Mouse (Mus musculus): ENCODE results near the gene Prkn. TPM values are rescaled to one million over a fixed set of nuclear protein-coding genes. Genes with fewer than 3 reads are reported as not detected.

Gene Prkn
- polyA plus RNA-seq, 1 experiment from 2014 or later = 0.64 TPM

- Histone ChIP-seq H3K36me3 (no peaks in the 10 kb centered on the region), H3K27me3 (replicated peaks) (no peaks in the 10 kb centered on the region), H3K27ac (no peak overlapping the region), H3K4me3 (no peak overlapping the region), H3K9ac (no peak overlapping the region), H3K4me2 (no peak overlapping the region), H3K9me3 (replicated peaks) (no peaks in the 10 kb centered on the region), H3K4me1 (peaks cover 3% of the 10 kb centered on the region; the same call in 1 of the 2 replicates)
- 81% methylated on average over 10 of the region's 10 CpGs for WGBS (ENCODE audit: insufficient replicate concordance)
- no peak for ATAC-seq
These were observed 897.7 kb downstream of the Prkn start for GRCm38 (mm10) chr17:11737905-11738304.

DNA sequence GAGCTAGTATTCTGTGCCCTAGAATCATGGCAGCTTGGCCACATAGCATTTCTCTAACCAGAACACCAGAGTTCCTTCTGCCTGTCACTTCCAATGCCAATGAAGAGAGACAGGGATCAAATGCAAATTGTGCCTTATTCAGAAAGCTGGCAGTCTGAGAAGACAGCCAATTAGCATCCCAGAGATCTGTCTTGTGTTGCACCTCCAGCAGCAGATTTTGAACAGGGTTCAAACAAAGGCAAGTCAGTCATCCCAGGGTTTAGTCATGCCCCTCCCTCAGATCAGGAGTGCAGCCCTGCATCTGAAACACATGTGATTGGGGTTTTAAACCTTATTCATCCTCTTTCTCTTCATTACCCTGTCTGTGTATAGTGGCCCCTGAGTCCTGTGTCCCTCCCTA is 900.5 kb downstream of the Prkn start:
- Histone ChIP-seq H3K9me3 (replicated peaks) (no peaks in the 10 kb centered on the region), H3K36me3 (no peaks in the 10 kb centered on the region), H3K27ac (no peak overlapping the region), H3K9ac (no peak overlapping the region), H3K27me3 (replicated peaks) (0 out of 2 replicates have a peak, but pooled peaks cover 3% of the 10 kb centered on the region), H3K4me3 (no peak overlapping the region), H3K4me1 (no peaks in the 10 kb centered on the region), H3K4me2 (no peak overlapping the region)
- no peak for ATAC-seq

GRCm38 (mm10) chr17:11741161-11741560 is 901.0 kb downstream of the Prkn start:
- Histone ChIP-seq H3K9ac (no peak overlapping the region), H3K4me2 (no peak overlapping the region), H3K27ac (no peak overlapping the region), H3K4me3 (no peak overlapping the region), H3K27me3 (replicated peaks) (0 out of 2 replicates have a peak, but pooled peaks cover 3% of the 10 kb centered on the region), H3K4me1 (no peaks in the 10 kb centered on the region), H3K36me3 (no peaks in the 10 kb centered on the region), H3K9me3 (replicated peaks) (no peaks in the 10 kb centered on the region)
- WGBS (ENCODE audit: insufficient replicate concordance) = 70% methylated on average over 5 of the region's 5 CpGs
- ATAC-seq = no peak

DNA sequence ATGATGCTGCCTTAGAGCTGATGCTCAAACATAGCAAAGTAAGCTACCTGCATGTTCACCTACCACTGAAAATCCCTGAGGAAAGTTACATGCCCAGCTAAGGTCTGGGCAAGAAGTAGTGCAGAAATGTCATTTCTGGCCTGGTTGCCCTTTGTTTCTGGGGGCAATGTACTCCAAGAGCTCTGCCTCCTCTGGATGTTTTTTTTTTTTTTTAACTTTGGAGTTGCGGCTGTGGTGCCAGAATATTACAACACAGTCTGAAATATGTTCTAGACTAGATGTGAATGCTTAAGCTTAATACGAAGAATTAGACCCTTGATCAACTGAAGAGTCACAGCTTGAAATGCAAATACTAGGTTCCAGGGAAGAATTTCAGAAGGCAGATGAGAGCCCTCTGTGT is 911.1 kb downstream of the Prkn start:
- Histone ChIP-seq H3K27me3 (replicated peaks) (no peaks in the 10 kb centered on the region), H3K4me2 (no peak overlapping the region), H3K4me3 (no peak overlapping the region), H3K36me3 (no peaks in the 10 kb centered on the region), H3K9ac (no peak overlapping the region), H3K27ac (no peak overlapping the region), H3K9me3 (replicated peaks) (no peaks in the 10 kb centered on the region), H3K4me1 (no peaks in the 10 kb centered on the region)
- ATAC-seq = no peak
- WGBS (ENCODE audit: insufficient replicate concordance) = 75% methylated on average over 2 of the region's 2 CpGs

DNA sequence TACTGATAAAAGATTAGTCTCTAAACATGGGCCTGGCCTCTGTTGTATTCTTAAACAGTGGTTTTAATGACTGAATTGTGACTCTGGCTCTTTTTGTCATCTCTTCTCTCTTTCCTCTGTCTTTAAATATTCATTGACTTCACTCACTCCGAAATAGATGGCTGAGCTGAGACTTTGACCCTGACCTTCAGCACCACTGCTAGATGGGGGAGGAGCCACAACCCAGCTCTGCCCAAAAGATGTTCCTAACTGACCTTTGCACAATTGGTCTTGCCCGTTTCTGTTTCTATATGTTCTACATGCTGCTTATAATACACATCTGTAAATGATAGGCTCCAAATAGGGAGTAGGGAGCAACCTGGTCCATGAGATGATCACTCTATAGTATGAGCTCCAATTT is 912.5 kb downstream of the Prkn start:
- Histone ChIP-seq H3K4me3 (no peak overlapping the region), H3K4me2 (no peak overlapping the region), H3K27me3 (replicated peaks) (no peaks in the 10 kb centered on the region), H3K36me3 (no peaks in the 10 kb centered on the region), H3K27ac (no peak overlapping the region), H3K9me3 (replicated peaks) (no peaks in the 10 kb centered on the region), H3K4me1 (no peaks in the 10 kb centered on the region), H3K9ac (no peak overlapping the region)
- ATAC-seq = no peak
- WGBS (ENCODE audit: insufficient replicate concordance) = 39% methylated on average over 2 of the region's 2 CpGs

GRCm38 (mm10) chr17:11765117-11765516 is 924.9 kb downstream of the Prkn start:
- ATAC-seq = no peak
- H3K27ac ChIP-seq = no peak overlapping the region
- no peaks in the 10 kb centered on the region for H3K4me1 ChIP-seq
- H3K4me2 ChIP-seq = no peak overlapping the region
- H3K27me3 ChIP-seq (replicated peaks) = no peaks in the 10 kb centered on the region; the same call in 1 of the 2 replicates
- 57% methylated on average over 3 of the region's 3 CpGs for WGBS (ENCODE audit: insufficient replicate concordance)
- H3K9me3 ChIP-seq (replicated peaks) = no peaks in the 10 kb centered on the region
- no peaks in the 10 kb centered on the region for H3K36me3 ChIP-seq
- no peak overlapping the region for H3K4me3 ChIP-seq
- no peak overlapping the region for H3K9ac ChIP-seq

GRCm38 (mm10) chr17:11765581-11765980 is 925.4 kb downstream of the Prkn start:
- no peak for ATAC-seq
- H3K36me3 ChIP-seq = no peaks in the 10 kb centered on the region
- H3K9me3 ChIP-seq (replicated peaks) = no peaks in the 10 kb centered on the region
- H3K27me3 ChIP-seq (replicated peaks) = no peaks in the 10 kb centered on the region; the same call in 1 of the 2 replicates
- H3K9ac ChIP-seq = no peak overlapping the region
- no peak overlapping the region for H3K4me2 ChIP-seq
- no peak overlapping the region for H3K4me3 ChIP-seq
- no peaks in the 10 kb centered on the region for H3K4me1 ChIP-seq
- 40% methylated on average over 2 of the region's 2 CpGs for WGBS (ENCODE audit: insufficient replicate concordance)
- H3K27ac ChIP-seq = no peak overlapping the region

GRCm38 (mm10) chr17:11767301-11767700 is 927.1 kb downstream of the Prkn start:
- Histone ChIP-seq H3K27ac (no peak overlapping the region), H3K36me3 (no peaks in the 10 kb centered on the region), H3K4me2 (no peak overlapping the region), H3K9me3 (replicated peaks) (no peaks in the 10 kb centered on the region), H3K9ac (no peak overlapping the region), H3K27me3 (replicated peaks) (no peaks in the 10 kb centered on the region; the same call in 1 of the 2 replicates), H3K4me1 (no peaks in the 10 kb centered on the region), H3K4me3 (no peak overlapping the region)
- WGBS (ENCODE audit: insufficient replicate concordance) = 69% methylated on average over 4 of the region's 4 CpGs
- ATAC-seq = no peak

- H3K9ac ChIP-seq = no peak overlapping the region
- no peak overlapping the region for H3K4me3 ChIP-seq
These were observed 928.2 kb downstream of the Prkn start for GRCm38 (mm10) chr17:11768345-11768744.

GRCm38 (mm10) chr17:11768971-11769370 is 928.8 kb downstream of the Prkn start:
- no peak overlapping the region for H3K4me2 ChIP-seq
- no peaks in the 10 kb centered on the region for H3K36me3 ChIP-seq
- no peak for ATAC-seq
- H3K4me3 ChIP-seq = no peak overlapping the region
- 85% methylated on average over 1 of the region's 1 CpGs for WGBS (ENCODE audit: insufficient replicate concordance)
- H3K9me3 ChIP-seq (replicated peaks) = no peaks in the 10 kb centered on the region
- no peak overlapping the region for H3K9ac ChIP-seq
- H3K4me1 ChIP-seq = no peaks in the 10 kb centered on the region
- no peak overlapping the region for H3K27ac ChIP-seq
- H3K27me3 ChIP-seq (replicated peaks) = no peaks in the 10 kb centered on the region; the same call in 1 of the 2 replicates

More at GRCm38 (mm10) chr17:11768345-11768744, 928.2 kb downstream of the Prkn start:
- no peak overlapping the region for H3K4me2 ChIP-seq
- H3K27me3 ChIP-seq (replicated peaks) = no peaks in the 10 kb centered on the region; the same call in 1 of the 2 replicates
- no peak overlapping the region for H3K27ac ChIP-seq
- no peak for ATAC-seq
- no peaks in the 10 kb centered on the region for H3K9me3 ChIP-seq (replicated peaks)
- WGBS (ENCODE audit: insufficient replicate concordance) = 66% methylated on average over 4 of the region's 4 CpGs
- H3K4me1 ChIP-seq = no peaks in the 10 kb centered on the region
- no peaks in the 10 kb centered on the region for H3K36me3 ChIP-seq

GRCm38 (mm10) chr17:11769513-11769912 is 929.3 kb downstream of the Prkn start:
- Histone ChIP-seq H3K9ac (no peak overlapping the region), H3K27ac (no peak overlapping the region), H3K4me1 (no peaks in the 10 kb centered on the region), H3K27me3 (replicated peaks) (no peaks in the 10 kb centered on the region; the same call in 1 of the 2 replicates), H3K9me3 (replicated peaks) (no peaks in the 10 kb centered on the region), H3K4me3 (no peak overlapping the region), H3K4me2 (no peak overlapping the region), H3K36me3 (no peaks in the 10 kb centered on the region)
- WGBS (ENCODE audit: insufficient replicate concordance) = 52% methylated on average over 3 of the region's 3 CpGs
- no peak for ATAC-seq

GRCm38 (mm10) chr17:11779547-11779946 is 939.4 kb downstream of the Prkn start:
- Histone ChIP-seq H3K4me3 (no peak overlapping the region), H3K27ac (no peak overlapping the region), H3K9ac (no peak overlapping the region), H3K4me1 (no peaks in the 10 kb centered on the region), H3K36me3 (no peaks in the 10 kb centered on the region), H3K9me3 (replicated peaks) (no peaks in the 10 kb centered on the region), H3K27me3 (replicated peaks) (no peaks in the 10 kb centered on the region), H3K4me2 (no peak overlapping the region)
- no peak for ATAC-seq
- 62% methylated on average over 11 of the region's 12 CpGs for WGBS (ENCODE audit: insufficient replicate concordance)

DNA sequence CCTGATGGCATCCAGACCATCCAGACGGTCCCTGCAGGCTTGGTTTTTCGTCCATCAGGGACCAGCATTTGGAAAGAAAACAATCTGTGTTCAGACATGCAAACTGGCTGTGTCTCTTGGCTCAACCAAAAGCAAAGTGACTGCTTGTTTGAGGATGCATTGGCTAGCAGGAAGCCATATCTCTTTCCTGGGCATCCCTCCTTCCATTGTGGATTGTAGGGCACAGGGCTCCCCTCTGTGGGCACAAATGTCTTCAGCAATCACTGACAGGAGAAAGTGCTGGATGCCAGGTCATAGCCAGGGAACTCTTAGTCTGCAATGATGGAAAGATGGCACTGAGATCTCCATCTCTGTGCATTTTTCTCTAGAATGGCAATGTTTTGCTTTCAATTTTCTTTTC is 939.8 kb downstream of the Prkn start:
- Histone ChIP-seq H3K27ac (no peak overlapping the region), H3K36me3 (no peaks in the 10 kb centered on the region), H3K9ac (no peak overlapping the region), H3K4me2 (no peak overlapping the region), H3K9me3 (replicated peaks) (no peaks in the 10 kb centered on the region), H3K4me3 (no peak overlapping the region), H3K27me3 (replicated peaks) (no peaks in the 10 kb centered on the region), H3K4me1 (no peaks in the 10 kb centered on the region)
- 53% methylated on average over 2 of the region's 2 CpGs for WGBS (ENCODE audit: insufficient replicate concordance)
- ATAC-seq = no peak

All from liver, embryonic 12.5 days (tissue).